Mouse (Mus musculus) monocyte, adult 2 months (primary cell): ENCODE results near the gene Fem1a.
"Not testable (repeated sequence)": the region's sequence is repeated elsewhere in the genome, so short reads cannot be mapped to it uniquely, and the experiment has no call there.

ENCODE experiments used
- DNase-seq, 2 experiments: peaks; one replicate each; pipeline ENCODE4 v3.0.0; 2022; ENCODE audit warnings: low spot score in 2 of 2, low read depth in 1 of 2

Fem1a gene

DNA sequence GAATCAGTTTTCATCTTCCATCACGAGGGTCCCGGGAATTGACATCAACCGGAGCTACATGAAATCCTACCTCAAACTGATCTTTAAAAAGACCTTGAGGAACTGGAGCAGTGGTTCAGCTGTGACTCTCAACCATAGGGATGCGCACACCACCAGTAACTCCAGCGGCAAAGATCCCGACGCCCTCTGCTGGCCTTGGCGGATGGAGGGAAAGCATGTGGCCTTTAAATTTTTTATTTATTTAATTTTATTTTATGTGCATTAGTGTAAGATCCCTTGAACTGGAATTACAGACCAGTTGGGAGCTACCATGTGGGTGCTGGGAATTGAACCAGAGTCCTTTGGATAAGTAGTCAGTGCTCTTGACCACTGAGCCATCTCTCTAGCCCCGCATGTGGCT is 1.2 kb upstream of the Fem1a start:
- DNase-seq = no peak

- peak; percentile 92 to 96 for DNase-seq
Observed at GRCm38 (mm10) chr17:56255863-56256238, 759 bp upstream of the Fem1a start.

GRCm38 (mm10) chr17:56257181-56257894 is 728 bp downstream of the Fem1a start:
- DNase-seq = no peak

DNA sequence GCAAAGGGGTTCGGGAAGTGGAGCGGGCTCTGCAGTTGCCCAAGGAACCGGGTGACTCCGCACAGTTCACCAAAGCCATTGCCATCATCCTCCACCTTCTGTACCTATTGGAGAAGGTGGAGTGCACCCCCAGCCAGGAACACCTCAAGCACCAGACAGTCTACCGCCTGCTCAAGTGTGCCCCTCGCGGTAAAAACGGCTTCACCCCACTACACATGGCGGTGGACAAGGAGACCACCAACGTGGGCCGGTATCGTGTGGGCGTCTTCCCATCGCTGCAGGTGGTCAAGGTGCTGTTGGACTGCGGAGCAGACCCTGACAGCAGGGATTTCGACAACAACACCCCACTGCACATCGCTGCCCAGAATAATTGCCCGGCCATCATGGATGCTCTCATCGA is 1.7 kb downstream of the Fem1a start:
- not testable (repeated sequence) for DNase-seq

DNA sequence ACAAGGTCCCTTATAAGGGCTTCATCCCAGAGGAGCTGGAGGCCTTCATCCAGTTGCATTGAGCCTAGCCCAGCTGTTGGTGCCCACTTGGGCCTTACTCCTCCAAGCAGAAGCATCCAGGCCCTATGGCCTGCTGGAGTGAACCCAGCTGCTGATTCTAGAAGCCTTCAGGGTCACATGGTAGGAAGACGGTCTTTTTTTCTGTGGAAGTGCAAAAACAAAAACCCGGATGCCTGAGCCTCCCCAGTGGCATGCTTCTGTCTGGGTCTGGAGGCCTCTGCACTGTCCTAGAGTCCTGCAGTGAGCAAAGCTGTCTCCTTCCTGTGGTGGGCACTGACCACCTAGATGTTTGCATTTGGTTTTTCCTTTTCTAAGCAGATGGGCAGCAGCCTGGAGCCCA is 2.2 kb downstream of the Fem1a start:
- not testable (repeated sequence) for DNase-seq

DNA sequence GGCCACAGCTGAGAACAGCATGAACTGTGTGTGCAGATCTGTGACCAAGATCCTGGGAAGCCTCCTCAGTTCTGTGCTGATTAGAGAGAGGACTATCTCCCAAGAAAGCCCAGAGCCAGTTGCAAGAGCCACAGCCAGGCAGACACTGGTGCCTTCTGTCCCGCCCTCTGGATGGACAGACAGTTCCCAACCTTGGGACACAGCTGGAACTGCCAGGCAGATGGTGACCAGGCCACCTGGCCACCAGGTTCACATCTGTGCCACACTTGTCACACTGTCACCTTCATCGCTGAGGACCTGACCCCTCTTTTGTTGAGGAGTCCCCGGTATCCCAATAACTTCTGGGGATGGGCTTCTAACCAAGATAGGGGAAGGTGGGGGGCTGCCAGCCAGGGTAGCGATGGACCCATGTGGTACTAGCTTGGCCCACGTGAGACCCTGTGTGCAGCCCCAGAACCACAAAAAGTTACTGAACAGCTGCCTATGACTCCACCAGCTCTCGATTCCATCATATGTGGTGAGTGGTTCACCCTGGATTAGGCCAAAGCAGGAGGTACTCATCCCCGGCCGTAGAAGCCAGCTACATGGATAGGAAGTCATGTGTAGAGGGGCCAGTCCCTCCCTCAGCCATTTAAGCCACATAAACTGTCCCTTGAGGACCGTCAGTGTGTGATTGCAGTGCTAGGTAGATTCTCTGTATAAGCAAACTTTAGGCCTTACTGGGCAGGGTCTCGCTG is 2.9 kb downstream of the Fem1a start:
- no peak for DNase-seq

- no peak for DNase-seq
Observed at GRCm38 (mm10) chr17:56261166-56261565, 4.6 kb downstream of the Fem1a start.

- DNase-seq = no peak
Observed at GRCm38 (mm10) chr17:56262645-56263094, 6.1 kb downstream of the Fem1a start.

DNA sequence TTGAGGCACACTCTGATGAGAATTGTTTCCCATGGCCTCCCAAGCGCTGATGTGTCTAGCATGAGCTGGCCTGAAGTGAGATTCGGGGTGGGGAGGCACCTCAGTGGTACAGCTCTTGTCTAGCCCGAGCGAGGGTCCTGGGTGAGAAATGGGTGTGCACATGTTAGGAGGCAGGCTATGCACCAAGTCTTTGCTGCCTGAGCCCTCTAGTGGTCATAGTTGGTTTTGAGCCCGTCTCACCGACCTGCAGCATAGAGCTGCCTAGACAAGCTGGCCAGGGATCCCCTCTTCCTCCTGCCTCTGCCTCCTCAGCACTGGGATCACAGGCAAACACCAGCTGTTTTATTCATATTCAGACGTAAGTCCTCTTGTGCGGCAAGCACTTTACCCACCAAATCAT is 7.4 kb downstream of the Fem1a start:
- DNase-seq = peak in 1 of 2 experiments; percentile 68

DNA sequence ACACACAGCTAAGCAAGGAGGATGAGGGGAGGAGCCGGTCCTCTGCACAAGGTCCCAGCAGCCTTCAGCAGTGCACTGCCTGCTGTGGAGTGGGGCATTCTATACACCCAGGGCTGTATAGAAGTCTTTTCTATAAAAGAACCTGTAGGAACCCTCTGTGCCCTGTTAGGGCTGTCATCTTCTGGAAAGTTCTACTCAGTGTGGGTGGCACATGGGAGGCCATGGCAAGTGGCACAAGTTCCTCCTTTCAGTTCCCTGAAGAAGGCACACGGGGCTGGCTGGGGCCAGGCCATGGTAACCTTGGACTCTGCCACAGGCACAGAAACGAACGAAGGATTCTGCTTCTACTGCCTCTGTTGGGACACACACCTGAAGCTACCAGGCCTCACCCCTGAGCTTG is 8.4 kb downstream of the Fem1a start:
- peak in 1 of 2 experiments; percentile 55 for DNase-seq

- DNase-seq = no peak
Observed at GRCm38 (mm10) chr17:56265869-56266268, 9.3 kb downstream of the Fem1a start.

DNA sequence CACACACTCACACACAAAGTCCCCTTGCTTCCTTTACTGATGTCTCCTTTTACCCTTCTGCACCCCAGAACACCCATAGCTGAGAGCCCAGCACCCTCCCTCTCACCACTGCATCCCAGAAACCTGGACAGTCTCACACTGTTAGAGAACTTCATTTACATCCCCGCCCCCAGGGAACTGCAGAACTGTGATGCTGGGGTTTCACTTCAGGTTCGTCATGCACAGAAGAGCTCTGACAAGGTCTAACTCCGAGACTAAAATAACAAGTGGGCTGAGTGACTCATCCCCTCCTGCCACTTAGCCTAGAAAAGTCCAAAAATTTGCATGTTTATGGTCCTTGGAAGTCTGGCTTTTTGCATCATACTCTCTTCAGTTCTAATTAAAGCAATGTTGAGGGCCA is 9.7 kb downstream of the Fem1a start:
- DNase-seq = peak in 1 of 2 experiments; percentile 61

GRCm38 (mm10) chr17:56269153-56269630 is 12.6 kb downstream of the Fem1a start:
- no peak for DNase-seq

DNA sequence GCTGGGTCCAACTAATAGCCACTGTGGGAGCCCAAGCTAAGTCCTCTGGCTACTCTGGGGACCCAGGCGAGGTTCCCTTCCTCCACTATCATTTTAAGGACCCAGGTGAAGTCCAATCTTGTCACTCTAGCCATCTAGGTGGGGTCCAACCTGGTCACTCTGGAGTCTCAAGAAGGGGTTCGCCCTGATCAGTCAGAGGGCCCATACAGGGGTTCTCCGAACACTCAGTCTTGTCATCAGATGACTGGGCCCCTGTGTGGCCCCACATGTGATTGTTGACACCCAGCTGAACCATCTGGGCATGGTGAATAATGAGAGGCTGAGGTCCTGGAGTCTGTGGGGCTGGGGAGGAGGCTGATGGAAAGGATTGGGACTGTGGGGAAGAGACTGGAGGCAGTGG is 13.1 kb downstream of the Fem1a start:
- no peak for DNase-seq

DNA sequence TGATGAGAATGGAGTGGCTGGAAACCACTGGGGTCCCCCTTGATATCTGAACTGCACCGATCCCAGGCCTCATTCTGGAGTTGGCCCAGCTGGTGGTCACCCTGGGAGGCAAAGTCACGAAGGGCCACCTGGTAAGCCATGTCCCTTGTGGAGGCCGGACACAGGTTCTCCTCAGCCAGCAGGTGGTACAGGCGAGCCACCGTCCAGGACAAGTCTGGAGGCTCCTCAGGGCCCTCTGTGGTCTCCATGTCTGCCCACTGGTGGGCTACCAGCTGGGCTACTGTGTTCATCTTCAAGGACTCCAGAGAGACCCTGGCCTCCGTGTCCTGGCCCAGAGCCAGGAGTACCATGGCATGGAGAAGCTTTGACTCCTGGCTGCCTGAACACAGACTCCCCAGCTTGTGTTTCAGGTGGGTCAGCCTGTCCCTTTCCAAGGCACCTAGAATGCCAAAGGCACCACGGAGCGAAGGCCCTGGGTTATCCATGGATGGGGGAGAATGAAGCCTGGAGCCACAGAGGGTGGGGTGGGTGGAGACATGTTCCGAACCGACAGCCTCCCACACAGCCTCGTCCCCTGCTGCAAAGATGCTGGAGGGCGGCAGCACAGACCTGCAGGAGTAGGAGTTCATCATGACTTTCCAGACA is 15.1 kb downstream of the Fem1a start:
- DNase-seq = no peak

DNA sequence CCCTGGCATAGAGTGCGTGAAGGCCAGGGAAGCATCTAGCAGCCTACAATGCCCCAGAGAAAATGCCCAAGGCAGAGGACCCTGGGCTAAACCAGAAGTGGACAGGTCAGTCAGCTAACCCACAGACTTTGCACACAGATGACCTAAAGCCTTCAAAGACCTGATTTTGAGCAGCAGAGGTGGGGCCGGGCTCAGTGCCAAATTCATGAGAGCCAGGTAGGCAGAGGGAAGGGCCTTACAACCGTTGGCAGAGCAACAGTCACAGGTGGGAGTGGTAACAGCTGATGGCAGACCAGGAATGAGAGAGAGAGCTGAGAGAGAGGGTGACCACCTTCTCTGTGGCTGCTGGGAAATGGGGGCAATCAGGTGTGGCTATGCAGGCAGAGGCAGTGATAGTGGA is 16.0 kb downstream of the Fem1a start:
- DNase-seq = no peak

- DNase-seq = no peak
Observed at GRCm38 (mm10) chr17:56273482-56273881, 16.9 kb downstream of the Fem1a start.

DNA sequence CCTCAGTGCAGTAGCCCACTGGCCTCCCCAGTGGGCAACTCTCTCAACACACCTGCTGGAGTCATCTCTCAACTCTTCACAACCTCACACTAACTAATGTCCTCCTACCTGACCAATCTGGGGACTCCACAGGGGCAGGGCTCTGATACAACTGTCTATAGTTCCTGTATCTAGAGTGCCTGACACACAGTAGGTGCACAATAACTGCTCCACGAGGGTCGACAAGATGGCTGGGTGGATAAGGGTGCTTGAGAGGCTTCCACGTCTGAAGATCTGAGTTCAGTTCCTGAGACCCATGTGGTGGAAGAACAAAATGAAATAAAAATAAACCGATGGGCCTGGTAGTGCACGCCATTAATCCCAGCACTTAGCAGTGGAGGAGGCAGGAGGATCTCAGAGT is 17.4 kb downstream of the Fem1a start:
- DNase-seq = no peak

- DNase-seq = no peak
Observed at GRCm38 (mm10) chr17:56275842-56276480, 19.4 kb downstream of the Fem1a start.

DNA sequence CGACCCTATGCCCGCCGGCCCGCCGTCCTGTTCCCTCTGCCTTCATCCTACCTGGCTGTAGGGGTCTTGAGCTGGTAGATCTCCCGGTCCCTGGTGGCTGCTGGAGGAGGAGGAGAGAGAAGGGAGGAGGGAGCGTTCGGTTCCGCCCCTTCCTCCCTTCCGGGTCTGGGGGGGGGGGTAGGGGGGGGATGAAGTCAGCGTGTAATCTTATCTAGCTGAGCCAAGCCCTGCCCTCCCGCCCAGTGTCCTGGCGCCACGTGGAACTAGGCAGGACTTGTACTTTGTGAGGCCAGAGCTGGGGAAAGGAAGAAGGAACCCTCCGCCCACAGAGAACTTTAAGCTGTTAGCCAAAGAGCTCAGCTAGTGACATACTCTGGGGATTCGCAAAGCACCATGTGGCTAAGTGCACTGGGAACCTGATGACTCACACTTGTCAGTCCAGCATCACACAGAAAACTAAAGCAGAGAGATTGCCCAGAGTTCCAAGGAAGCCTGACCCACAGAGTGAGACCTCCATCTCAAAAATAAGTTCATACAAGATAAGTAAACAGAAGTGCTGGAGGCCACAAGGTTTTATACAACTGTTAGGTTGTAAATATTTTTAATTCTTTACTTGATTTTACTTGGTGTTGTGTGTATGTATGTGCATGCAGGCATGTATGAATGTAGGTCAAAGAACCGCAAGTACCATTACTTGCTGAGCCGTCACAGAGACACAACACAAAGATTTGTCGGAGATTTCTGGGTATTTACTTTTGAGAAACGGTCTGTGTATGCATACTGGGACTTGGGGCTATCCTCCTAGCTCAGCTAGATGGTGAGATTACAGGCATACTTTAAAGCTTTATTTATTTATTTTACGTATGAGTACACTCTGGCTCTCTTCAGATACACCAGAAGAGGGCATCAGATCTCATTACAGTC is 20.3 kb downstream of the Fem1a start, which contains the start of gene Ticam1:
TSS of gene Ticam1 (minus strand) at position 144 of the 924 bp plus-strand sequence.
- DNase-seq = peak; percentile 83 to 84
